Mouse (Mus musculus): ENCODE results near the gene Platr17. TPM values are rescaled to one million over a fixed set of nuclear protein-coding genes. Genes with fewer than 3 reads are reported as not detected.

The Platr17 gene
- polyA plus RNA-seq, 1 experiment = not detected

GRCm38 (mm10) chr17:33909077-33909868 is 4.3 kb downstream of the Platr17 start, which contains the start of gene Daxx:
Daxx (plus strand) TSS chr17:33909414.
- peaks cover 19% of the 10 kb centered on the region for H3K4me1 ChIP-seq (ENCODE audit: control insufficient read depth, insufficient read depth, low read length)

GRCm38 (mm10) chr17:33909869-33910250 is 4.9 kb downstream of the Platr17 start:
- Histone ChIP-seq H3K36me3 (ENCODE audit: control insufficient read depth, insufficient read depth, low read length) (peaks cover 12% of the 10 kb centered on the region), H3K4me3 (ENCODE audit: control insufficient read depth, low read depth, low read length) (peak overlapping the region; percentile 85), H3K4me1 (ENCODE audit: control insufficient read depth, insufficient read depth, low read length) (peaks cover 19% of the 10 kb centered on the region), H3K27ac (ENCODE audit: control insufficient read depth, insufficient read depth, low read depth, low read length) (peak overlapping the region; percentile 88), H3K27me3 (ENCODE audit: control insufficient read depth, insufficient read depth, low read length) (no peaks in the 10 kb centered on the region)
- TF ChIP-seq CTCF (IDR thresholded peaks at IDR 0.05; ENCODE audit: control insufficient read depth, insufficient read depth, insufficient replicate concordance, low read depth, low read length) (no peak), POLR2A (IDR thresholded peaks at IDR 0.05; ENCODE audit: control insufficient read depth, low read depth, low read length) (peak; percentile 36; the same call in 1 of the 2 replicates)

More at GRCm38 (mm10) chr17:33909077-33909868, 4.3 kb downstream of the Platr17 start, which contains the start of gene Daxx:
- TF ChIP-seq POLR2A (IDR thresholded peaks at IDR 0.05; ENCODE audit: control insufficient read depth, low read depth, low read length) (peak; percentile 80), CTCF (IDR thresholded peaks at IDR 0.05; ENCODE audit: control insufficient read depth, insufficient read depth, insufficient replicate concordance, low read depth, low read length) (no peak)
- H3K36me3 ChIP-seq (ENCODE audit: control insufficient read depth, insufficient read depth, low read length) = peaks cover 10% of the 10 kb centered on the region
- H3K4me3 ChIP-seq (ENCODE audit: control insufficient read depth, low read depth, low read length) = peak within 1 kb of the TSS; percentile 85
- H3K27ac ChIP-seq (ENCODE audit: control insufficient read depth, insufficient read depth, low read depth, low read length) = peak within 1 kb of the TSS; percentile 88
- H3K27me3 ChIP-seq (ENCODE audit: control insufficient read depth, insufficient read depth, low read length) = no peaks in the 10 kb centered on the region

- peak overlapping the region; percentile 88 for H3K27ac ChIP-seq (ENCODE audit: control insufficient read depth, insufficient read depth, low read depth, low read length)
- peak overlapping the region; percentile 85 for H3K4me3 ChIP-seq (ENCODE audit: control insufficient read depth, low read depth, low read length)
- peaks cover 23% of the 10 kb centered on the region for H3K4me1 ChIP-seq (ENCODE audit: control insufficient read depth, insufficient read depth, low read length)
- H3K36me3 ChIP-seq (ENCODE audit: control insufficient read depth, insufficient read depth, low read length) = peaks cover 14% of the 10 kb centered on the region
- H3K27me3 ChIP-seq (ENCODE audit: control insufficient read depth, insufficient read depth, low read length) = no peaks in the 10 kb centered on the region
- no peak for TF ChIP-seq CTCF (IDR thresholded peaks at IDR 0.05; ENCODE audit: control insufficient read depth, insufficient read depth, insufficient replicate concordance, low read depth, low read length)
- TF ChIP-seq POLR2A (IDR thresholded peaks at IDR 0.05; ENCODE audit: control insufficient read depth, low read depth, low read length) = no peak
Measured at GRCm38 (mm10) chr17:33910346-33911051, 5.6 kb downstream of the Platr17 start.

- peak overlapping the region; percentile 85 for H3K4me3 ChIP-seq (ENCODE audit: control insufficient read depth, low read depth, low read length)
- peaks cover 23% of the 10 kb centered on the region for H3K4me1 ChIP-seq (ENCODE audit: control insufficient read depth, insufficient read depth, low read length)
- TF ChIP-seq CTCF (IDR thresholded peaks at IDR 0.05; ENCODE audit: control insufficient read depth, insufficient read depth, insufficient replicate concordance, low read depth, low read length) (no peak), POLR2A (IDR thresholded peaks at IDR 0.05; ENCODE audit: control insufficient read depth, low read depth, low read length) (no peak)
- no peaks in the 10 kb centered on the region for H3K27me3 ChIP-seq (ENCODE audit: control insufficient read depth, insufficient read depth, low read length)
- H3K27ac ChIP-seq (ENCODE audit: control insufficient read depth, insufficient read depth, low read depth, low read length) = peak overlapping the region; percentile 67
- H3K36me3 ChIP-seq (ENCODE audit: control insufficient read depth, insufficient read depth, low read length) = peaks cover 14% of the 10 kb centered on the region
Measured at GRCm38 (mm10) chr17:33911052-33911812, 6.3 kb downstream of the Platr17 start.

GRCm38 (mm10) chr17:33911813-33912414 is 7.0 kb downstream of the Platr17 start:
- Histone ChIP-seq H3K4me1 (ENCODE audit: control insufficient read depth, insufficient read depth, low read length) (peaks cover 26% of the 10 kb centered on the region), H3K36me3 (ENCODE audit: control insufficient read depth, insufficient read depth, low read length) (peaks cover 14% of the 10 kb centered on the region), H3K27ac (ENCODE audit: control insufficient read depth, insufficient read depth, low read depth, low read length) (peak overlapping the region; percentile 67), H3K27me3 (ENCODE audit: control insufficient read depth, insufficient read depth, low read length) (no peaks in the 10 kb centered on the region), H3K4me3 (ENCODE audit: control insufficient read depth, low read depth, low read length) (peak overlapping the region; percentile 85)
- no peak for TF ChIP-seq CTCF (IDR thresholded peaks at IDR 0.05; ENCODE audit: control insufficient read depth, insufficient read depth, insufficient replicate concordance, low read depth, low read length)
- no peak for TF ChIP-seq POLR2A (IDR thresholded peaks at IDR 0.05; ENCODE audit: control insufficient read depth, low read depth, low read length)

- Histone ChIP-seq H3K36me3 (ENCODE audit: control insufficient read depth, insufficient read depth, low read length) (peaks cover 14% of the 10 kb centered on the region), H3K27ac (ENCODE audit: control insufficient read depth, insufficient read depth, low read depth, low read length) (no peak overlapping the region), H3K27me3 (ENCODE audit: control insufficient read depth, insufficient read depth, low read length) (no peaks in the 10 kb centered on the region), H3K4me3 (ENCODE audit: control insufficient read depth, low read depth, low read length) (peak overlapping the region; percentile 90), H3K4me1 (ENCODE audit: control insufficient read depth, insufficient read depth, low read length) (peaks cover 38% of the 10 kb centered on the region)
- TF ChIP-seq POLR2A (IDR thresholded peaks at IDR 0.05; ENCODE audit: control insufficient read depth, low read depth, low read length) (no peak), CTCF (IDR thresholded peaks at IDR 0.05; ENCODE audit: control insufficient read depth, insufficient read depth, insufficient replicate concordance, low read depth, low read length) (no peak)
Measured at GRCm38 (mm10) chr17:33913264-33913663, 8.3 kb downstream of the Platr17 start.

Data from testis, adult 2 months (tissue).